Mouse (Mus musculus): ENCODE results near the gene Dynll2.

Gene Dynll2

GRCm38 (mm10) chr11:87986831-87987793 is at the start of gene Dynll2:
Dynll2 (minus strand) TSS chr11:87987533.
- DNase-seq, result peak; percentile 90

DNA sequence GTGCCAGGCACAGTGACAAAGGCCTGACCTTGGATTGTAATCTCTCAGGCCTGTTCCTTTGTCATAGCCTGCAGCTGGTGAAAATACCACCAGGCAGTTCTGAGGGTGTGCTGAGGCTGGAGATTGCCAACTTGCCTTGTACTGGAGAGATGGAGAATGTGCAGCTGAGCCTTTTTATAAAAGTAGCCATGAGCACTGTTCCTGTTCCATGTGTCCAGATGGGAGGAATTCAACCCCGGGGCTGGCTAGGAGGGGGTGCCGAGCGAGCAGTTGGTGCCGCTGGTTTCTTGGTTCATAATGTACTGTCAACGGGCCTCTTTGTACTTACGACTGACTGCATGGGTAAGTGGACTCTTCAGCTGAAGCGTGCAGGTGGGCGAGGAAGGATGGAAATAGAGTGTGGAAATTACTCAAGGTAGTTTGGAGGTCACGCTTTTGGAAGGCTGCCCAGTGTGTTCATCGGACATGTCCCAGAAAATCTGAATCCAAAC is 49.5 kb upstream of the Dynll2 start:
- DNase-seq, result no peak

GRCm38 (mm10) chr11:88035970-88036369 is 48.6 kb upstream of the Dynll2 start:
- DNase-seq, result no peak

DNA sequence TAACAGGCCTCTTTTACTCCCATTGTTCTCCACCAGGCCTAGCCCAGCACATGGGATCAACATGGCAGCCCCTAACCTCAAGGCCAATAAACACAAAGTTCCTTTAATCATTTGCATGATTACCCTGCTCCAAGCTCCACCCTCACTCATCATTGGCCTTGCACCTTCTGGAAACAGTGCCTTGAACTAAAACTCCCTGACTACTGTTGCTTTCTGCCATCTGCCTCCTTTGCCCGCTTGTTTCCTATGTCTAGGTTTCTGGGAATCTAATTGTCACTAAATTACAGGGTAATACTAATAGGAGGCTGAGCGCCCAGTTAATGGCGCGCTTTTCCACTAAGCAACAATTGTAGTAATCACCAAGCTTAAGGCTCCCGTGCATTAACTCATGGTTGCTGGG is 44.4 kb upstream of the Dynll2 start:
- no peak for DNase-seq

DNA sequence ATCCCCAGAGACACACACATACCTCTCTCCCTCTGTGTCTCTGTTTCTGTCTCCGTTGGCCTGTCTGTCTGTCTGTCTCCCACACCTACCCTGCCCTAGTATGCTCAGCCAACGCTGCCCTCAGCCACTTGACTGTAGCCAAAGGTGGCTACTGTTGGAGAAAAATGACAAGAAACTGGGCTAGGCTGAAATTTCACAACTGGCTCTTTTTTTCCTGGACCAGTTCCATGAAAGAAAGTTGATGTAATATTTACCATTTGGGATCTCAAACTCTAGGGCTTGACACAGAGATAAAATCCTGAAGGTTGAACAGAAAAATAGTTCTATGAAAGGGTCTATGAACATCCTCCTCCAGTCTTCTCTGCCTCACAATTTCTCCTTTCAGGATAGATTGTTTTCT is 43.5 kb upstream of the Dynll2 start:
- no peak for DNase-seq

DNA sequence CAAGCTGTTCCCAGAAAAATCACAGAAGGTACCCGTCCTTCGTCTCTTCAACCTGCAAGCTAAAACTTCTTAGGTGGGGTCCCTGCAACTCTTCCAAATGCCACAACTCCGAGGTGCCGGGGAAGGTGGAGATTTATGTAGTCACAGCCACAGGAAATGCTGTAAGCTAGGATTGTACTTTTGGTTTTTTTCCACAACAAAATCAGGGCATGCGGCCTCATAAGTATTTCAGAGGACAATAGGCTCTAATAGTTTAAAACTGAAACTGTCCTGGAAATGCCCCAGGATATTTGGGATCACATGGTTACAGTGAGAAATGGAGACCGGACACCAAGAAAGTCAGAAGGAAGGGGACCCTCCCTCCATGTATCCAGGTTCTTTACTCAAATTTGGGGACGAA is 42.9 kb upstream of the Dynll2 start:
- no peak for DNase-seq

- no peak for DNase-seq
These were observed 40.9 kb upstream of the Dynll2 start for GRCm38 (mm10) chr11:88028193-88028684.

- no peak for DNase-seq
These were observed 40.2 kb upstream of the Dynll2 start for GRCm38 (mm10) chr11:88027391-88028035.

GRCm38 (mm10) chr11:88023933-88024332 is 36.6 kb upstream of the Dynll2 start:
- DNase-seq, result no peak

- DNase-seq, result no peak
These were observed 28.5 kb upstream of the Dynll2 start for GRCm38 (mm10) chr11:88015795-88016194.

GRCm38 (mm10) chr11:88015161-88015560 is 27.8 kb upstream of the Dynll2 start:
- DNase-seq, result no peak

- DNase-seq, result no peak
These were observed 26.3 kb upstream of the Dynll2 start for GRCm38 (mm10) chr11:88013632-88014031.

DNA sequence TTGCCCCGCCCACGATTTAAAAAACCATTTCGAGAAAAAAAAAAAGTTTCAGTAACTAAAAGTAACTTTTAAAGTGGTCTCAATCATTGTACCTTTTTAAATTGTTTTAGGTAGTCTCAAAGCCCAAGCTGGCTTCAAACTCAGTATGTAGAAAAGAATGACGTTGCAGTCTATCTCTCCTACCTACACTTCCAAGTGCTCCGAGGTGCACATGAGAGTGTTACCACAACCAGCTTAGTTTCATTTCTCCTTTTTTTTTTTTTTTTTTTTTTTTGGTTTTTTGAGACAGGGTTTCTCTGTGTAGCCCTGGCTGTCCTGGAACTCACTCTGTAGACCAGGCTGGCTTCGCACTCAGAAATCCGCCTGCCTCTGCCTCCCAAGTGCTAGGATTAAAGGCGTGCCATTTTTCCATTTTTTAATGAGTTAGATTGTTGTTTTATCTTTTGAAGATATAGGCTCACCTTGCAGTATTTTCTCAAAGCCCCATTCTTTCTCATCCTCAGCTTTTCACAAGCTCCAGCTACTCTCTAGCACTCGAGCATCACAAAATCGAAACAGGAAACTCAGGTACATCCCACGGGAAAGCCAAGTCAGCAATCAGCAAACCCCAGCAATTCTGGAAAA is 25.4 kb upstream of the Dynll2 start:
- DNase-seq, result no peak

DNA sequence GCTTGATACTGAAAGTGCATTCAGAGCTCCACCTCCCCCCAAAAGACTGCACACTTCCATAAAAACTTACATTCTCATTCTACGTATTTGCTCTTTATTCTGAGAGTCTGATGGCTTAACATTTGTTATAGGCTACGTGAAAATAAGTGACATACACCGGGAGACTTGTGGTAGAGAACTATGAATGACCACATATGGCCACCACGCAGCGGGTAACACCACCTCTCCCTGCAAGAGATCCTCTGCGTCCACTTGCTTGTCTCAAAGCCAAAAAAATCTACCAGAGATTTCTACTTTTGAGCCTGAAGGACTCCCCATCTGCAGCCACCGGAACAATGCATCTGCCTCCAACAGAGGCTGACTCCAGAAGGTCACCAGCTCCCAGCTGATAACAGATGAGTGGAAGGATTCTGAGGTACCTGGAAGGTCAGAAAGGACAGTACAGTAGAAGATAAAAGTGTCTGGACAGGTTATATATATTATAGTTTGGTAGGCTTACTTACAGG is 24.6 kb upstream of the Dynll2 start:
- DNase-seq, result no peak

DNA sequence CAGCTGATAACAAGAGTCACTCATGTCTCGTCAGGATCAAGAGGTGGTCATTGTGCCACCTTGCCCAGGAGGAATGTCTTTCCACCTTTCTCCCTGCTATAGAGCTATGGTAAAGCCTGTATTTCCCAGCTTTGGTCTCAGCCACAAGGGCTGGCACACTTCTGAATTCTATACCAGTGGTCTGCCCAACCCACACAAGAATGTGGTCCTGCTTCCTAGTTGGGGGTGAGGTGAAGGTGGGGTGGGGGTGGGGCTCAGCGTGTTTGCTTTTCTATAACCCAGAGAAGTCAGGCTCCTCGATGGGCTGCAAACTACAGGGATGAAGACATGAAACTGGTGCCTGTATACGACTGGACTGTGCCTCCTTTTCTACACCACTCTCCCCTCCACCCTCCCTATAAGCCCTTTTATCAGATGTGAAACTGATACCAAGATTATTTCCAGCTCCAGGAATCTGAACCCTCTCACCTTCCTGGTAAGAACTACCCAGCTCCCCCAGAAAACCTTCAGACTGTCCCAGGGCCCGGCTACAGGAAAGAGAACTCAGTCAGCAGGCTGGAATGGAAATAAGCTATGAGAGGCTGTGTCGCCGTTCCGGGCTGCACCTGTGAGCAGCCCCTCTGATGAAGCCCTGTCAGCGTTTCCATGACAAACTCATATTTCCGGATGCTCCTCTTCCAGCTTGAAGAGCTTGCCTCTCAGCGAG is 24.0 kb upstream of the Dynll2 start:
- DNase-seq, result no peak

DNA sequence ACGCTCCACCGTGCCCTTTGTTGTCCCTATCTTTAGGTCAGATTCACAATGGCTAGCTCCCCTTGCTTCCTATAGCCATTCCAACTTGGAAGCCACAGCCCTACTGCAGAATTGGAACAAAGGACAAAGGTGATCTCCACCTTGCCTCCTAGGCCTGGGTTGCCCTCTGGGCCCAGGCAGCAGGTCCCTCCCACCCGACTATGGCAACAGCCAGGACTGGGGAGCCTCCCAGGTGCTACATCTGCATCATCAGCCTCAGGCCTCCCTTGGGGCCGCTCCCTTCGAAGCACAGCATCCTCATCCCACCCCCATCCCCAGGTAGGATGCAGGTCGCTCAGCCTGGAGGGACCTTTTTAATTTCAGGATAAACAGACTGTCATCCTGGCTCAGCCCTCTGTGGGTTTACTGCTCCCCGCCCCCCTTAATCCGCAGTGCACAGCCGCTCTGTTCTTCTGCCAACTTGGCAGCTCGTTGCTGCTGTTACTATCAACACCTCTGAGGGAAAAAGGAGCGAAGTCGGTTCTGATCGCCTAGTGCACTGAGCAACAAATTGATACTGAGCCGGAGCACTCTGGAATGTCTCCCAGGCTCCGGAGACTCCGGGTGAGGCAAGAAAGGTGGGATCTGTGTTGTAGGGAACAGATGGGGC is 22.3 kb upstream of the Dynll2 start:
- peak; percentile 68 for DNase-seq

DNA sequence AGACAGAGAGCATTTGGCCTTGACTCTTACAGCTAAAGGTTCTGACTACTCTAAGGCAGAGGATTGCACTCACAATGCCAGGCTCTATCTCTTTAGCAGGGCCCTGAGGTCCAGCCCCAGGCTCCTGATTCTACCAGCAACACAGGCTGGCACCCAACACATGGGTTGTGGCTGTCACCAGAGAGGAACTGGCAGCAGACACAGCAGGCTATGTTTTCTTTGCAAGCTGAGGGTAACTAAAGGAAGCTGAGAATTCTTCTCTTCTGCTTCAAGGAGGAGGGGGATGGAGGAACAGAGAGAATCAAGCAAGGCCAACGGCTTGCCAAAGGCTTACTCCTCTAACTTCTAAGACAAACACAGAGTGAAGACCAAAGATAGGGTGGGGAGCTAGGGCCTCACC is 21.3 kb upstream of the Dynll2 start:
- DNase-seq, result no peak

DNA sequence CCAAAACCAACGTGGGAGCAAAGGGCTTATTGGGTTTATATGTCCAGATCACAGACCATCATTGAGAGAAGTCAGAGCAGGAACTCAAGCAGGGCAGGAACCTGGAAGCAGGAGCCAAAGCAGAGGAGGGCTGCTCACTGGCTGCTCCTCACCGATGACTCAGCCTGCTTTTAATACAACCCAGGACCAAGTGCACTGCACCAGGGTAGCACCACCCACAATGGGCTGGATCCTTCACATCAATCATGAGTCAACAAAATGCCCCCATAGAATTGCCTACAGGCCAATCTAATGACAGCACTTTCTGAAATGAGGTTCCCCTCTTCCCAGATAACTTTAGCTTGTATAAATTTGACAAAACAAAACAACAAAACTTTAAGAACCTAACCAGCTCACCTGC is 16.8 kb upstream of the Dynll2 start:
- DNase-seq, result no peak

DNA sequence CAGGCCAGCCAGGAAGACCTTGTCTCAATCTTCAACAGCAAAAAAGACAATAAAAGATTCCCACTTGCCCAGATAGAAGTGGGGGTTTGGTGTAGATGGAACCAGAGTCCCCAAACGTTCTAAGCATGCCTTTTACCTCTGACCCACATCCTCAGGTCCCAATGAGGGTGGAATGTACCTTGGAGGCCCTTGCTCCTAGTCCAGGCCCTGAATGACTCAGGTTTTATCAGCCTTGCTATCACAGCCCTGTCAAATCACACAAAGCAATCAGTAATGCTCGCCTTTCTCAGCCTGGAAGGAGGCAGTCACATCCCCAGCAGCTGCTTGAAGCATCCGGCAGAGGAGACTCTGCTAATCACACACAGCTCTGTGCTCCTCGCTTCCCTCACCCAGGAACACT is 15.4 kb upstream of the Dynll2 start:
- DNase-seq, result no peak

- DNase-seq, result no peak
These were observed 12.4 kb upstream of the Dynll2 start for GRCm38 (mm10) chr11:87999751-88000150.

GRCm38 (mm10) chr11:87991806-87992205 is 4.5 kb upstream of the Dynll2 start:
- DNase-seq, result no peak

GRCm38 (mm10) chr11:87987861-87988260 is 528 bp upstream of the Dynll2 start:
- DNase-seq, result no peak
